Mouse (Mus musculus) midbrain, embryonic 13.5 days (tissue): ENCODE data around the gene Nop2. TPM values are rescaled to one million over a fixed set of nuclear protein-coding genes. Genes with fewer than 3 reads are reported as not detected.

ENCODE experiments used
- ATAC-seq: fragments of 200-750 bp; cut with Nextera tagmentation; 2 replicates; pipeline ENCODE4 v1.8.0; 2017; ENCODE audit warnings: mild to moderate bottlenecking, moderate TSS enrichment, moderate library complexity
- H3K27ac ChIP-seq: fragments of 300-500 bp; sonication (generic); 2 replicates; pipeline ENCODE4 v1.5.1; 2015; ENCODE audit warnings: inconsistent platforms, mild to moderate bottlenecking, moderate library complexity
- H3K27me3 ChIP-seq: fragments of 300-500 bp; sonication (generic); 2 replicates; pipeline ENCODE4 v1.6.1; 2015; ENCODE audit warnings: mild to moderate bottlenecking, inconsistent platforms
- H3K36me3 ChIP-seq: fragments of 300-500 bp; sonication (generic); 2 replicates; pipeline ENCODE4 v1.6.1; 2015; ENCODE audit warnings: mild to moderate bottlenecking, inconsistent platforms
- H3K4me1 ChIP-seq: fragments of 300-500 bp; sonication (generic); replicated peaks from 2 replicates; pipeline ENCODE4 v1.6.1; 2015; ENCODE audit warnings: inconsistent platforms
- H3K4me2 ChIP-seq: fragments of 300-500 bp; sonication (generic); replicated peaks from 2 replicates; pipeline ENCODE4 v1.6.1; 2015; ENCODE audit warnings: moderate library complexity, mild to moderate bottlenecking, inconsistent platforms
- H3K4me3 ChIP-seq: fragments of 300-500 bp; sonication (generic); replicated peaks from 2 replicates; pipeline ENCODE4 v1.5.1; 2015; ENCODE audit warnings: mild to moderate bottlenecking, inconsistent platforms
- H3K9ac ChIP-seq: fragments of 300-500 bp; sonication (generic); replicated peaks from 2 replicates; pipeline ENCODE4 v1.6.1; 2015; ENCODE audit warnings: mild to moderate bottlenecking, inconsistent platforms
- H3K9me3 ChIP-seq: fragments of 300-500 bp; sonication (generic); 2 replicates; pipeline ENCODE4 v1.6.1; 2016; ENCODE audit warnings: mild to moderate bottlenecking, inconsistent platforms
- WGBS: fragments of 180-500 bp; shearing (Covaris S2); methylation state at CpG from one replicate; pipeline ENCODE4 v1.1.7; 2015; 5-methylcytosine and 5-hydroxymethylcytosine counted together
- polyA plus RNA-seq: library from polyadenylated mRNA; unstranded; fragments of >200 nt; fragmentation: Nextera tagmentation; extraction: Ambion mirVana; gene quantifications from 2 replicates; pipeline ENCODE4 v1.2.1, GENCODE M21; 2015

Nop2 gene
- polyA plus RNA-seq, 1 experiment from 2014 or later = 43.2 TPM

GRCm38 (mm10) chr6:125147329-125147728 is 15.6 kb downstream of the Nop2 start:
- Histone ChIP-seq H3K4me2 (peak overlapping the region; percentile 89), H3K36me3 (peaks cover 38% of the 10 kb centered on the region), H3K9ac (peak overlapping the region; percentile 93), H3K27me3 (no peaks in the 10 kb centered on the region), H3K4me1 (peaks cover 47% of the 10 kb centered on the region), H3K27ac (peak overlapping the region; percentile 5; the same call in 1 of the 2 replicates), H3K4me3 (peak overlapping the region; percentile 71), H3K9me3 (no peaks in the 10 kb centered on the region)
- ATAC-seq = no peak
- 57% methylated on average over 10 of the region's 10 CpGs for WGBS

GRCm38 (mm10) chr6:125148251-125148925 is 16.7 kb downstream of the Nop2 start:
- H3K36me3 ChIP-seq = peaks cover 39% of the 10 kb centered on the region
- WGBS = 76% methylated on average over 18 of the region's 18 CpGs
- H3K4me1 ChIP-seq = peaks cover 47% of the 10 kb centered on the region
- H3K9ac ChIP-seq = peak overlapping the region; percentile 93
- ATAC-seq = no peak
- H3K9me3 ChIP-seq = no peaks in the 10 kb centered on the region
- no peak overlapping the region for H3K4me3 ChIP-seq
- H3K27ac ChIP-seq = peak overlapping the region; percentile 39
- H3K4me2 ChIP-seq = peak overlapping the region; percentile 89
- no peaks in the 10 kb centered on the region for H3K27me3 ChIP-seq

DNA sequence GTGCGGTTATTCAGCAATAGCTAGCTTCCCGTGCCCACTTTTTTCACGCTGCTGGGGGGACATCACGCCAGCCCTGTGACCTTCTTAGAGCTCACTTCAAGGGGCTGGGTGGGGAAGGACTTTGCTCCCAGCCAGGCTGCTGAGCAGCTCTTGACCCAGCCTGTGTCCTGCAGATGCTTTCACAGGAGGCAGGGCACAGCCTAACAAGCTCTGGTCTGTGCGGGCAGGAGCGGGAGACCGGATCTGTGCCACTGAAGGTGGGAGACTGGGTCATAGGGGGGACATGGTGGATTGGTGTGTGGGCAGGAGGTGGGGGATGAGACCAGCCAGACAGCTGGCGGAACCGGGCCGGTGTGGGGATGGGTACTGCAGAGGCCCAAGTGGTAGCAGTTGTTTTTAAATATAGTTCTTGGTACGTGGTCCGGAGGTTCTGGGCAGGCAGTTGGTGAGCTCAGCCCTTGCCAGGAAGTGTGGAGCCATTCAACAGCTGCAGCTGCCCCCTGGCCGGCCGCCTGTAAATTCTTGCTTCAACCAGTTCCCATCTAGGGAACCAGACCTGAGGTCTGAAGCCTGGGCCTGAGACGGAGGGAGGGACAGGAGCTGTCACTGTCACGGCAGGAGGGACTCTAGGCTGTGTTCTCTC is 17.3 kb downstream of the Nop2 start:
- Histone ChIP-seq H3K27me3 (no peaks in the 10 kb centered on the region), H3K27ac (peak overlapping the region; percentile 39; the same call in 1 of the 2 replicates), H3K4me3 (no peak overlapping the region), H3K9ac (peak overlapping the region; percentile 93), H3K4me1 (peaks cover 47% of the 10 kb centered on the region), H3K36me3 (peaks cover 41% of the 10 kb centered on the region), H3K4me2 (peak overlapping the region; percentile 89; the same call in 1 of the 2 replicates), H3K9me3 (no peaks in the 10 kb centered on the region)
- no peak for ATAC-seq
- 81% methylated on average over 16 of the region's 16 CpGs for WGBS

DNA sequence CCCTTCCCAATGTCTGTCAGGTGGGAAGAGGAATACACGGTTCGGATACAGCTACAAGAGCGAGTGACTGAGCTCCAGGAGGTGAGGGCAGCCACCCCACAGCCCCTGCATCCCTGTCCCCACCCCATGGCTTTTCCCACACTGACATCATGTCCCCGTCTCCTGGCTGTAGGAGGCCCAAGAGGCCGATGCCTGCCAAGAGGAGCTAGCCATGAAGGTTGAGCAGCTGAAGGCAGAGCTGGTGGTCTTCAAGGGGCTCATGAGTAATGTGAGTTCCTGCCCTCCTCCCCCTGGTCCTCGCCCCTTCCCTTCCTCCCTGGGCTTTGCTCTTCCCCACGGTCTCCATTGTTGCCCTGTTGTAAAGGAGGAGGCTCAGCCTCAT is 17.9 kb downstream of the Nop2 start:
- WGBS = 78% methylated on average over 7 of the region's 7 CpGs
- H3K4me3 ChIP-seq = no peak overlapping the region
- H3K27me3 ChIP-seq = no peaks in the 10 kb centered on the region
- peaks cover 39% of the 10 kb centered on the region for H3K36me3 ChIP-seq
- no peak overlapping the region for H3K4me2 ChIP-seq
- H3K4me1 ChIP-seq = peaks cover 44% of the 10 kb centered on the region
- peak overlapping the region; percentile 93; the same call in 1 of the 2 replicates for H3K9ac ChIP-seq
- H3K27ac ChIP-seq = no peak overlapping the region
- H3K9me3 ChIP-seq = no peaks in the 10 kb centered on the region
- no peak for ATAC-seq

DNA sequence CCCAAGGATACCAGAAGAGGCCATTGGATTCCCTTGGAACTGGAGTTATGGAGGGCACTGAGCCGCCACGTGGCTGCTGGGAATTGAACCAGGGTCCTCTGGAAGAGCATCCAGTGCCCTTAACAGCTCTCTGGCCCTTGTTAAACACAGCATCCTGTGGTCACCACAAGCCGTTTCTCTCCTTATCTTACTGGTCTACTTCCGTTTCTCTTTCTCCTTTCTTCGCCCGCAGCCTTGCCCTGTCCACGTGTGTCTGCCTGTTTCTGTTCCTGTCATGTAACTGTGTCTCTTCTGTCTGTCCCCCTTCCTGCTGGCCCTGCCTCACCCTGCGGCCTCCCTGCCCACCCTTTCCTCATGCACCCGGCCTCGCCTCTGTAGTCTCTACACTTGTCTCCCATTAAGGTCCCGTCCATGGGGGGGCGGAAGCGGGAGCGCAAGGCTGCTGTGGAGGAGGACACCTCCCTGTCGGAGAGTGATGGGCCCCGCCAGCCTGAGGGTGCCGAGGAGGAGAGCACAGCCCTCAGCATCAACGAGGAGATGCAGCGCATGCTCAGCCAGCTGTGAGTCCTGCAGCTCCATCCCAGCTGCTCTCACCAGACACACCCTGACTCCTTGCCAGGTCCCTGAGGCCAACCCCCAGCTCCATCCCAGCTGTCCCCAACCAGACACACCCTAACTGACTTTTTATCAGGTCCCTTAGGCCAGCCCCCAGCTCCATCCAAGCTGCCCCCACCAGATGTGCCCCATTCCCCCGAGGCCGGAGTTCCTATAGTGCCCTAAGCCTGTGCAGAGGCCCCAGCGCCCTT is 20.7 kb downstream of the Nop2 start:
- H3K36me3 ChIP-seq = peaks cover 46% of the 10 kb centered on the region
- whole genome bisulfite sequencing = 88% methylated on average over 22 of the region's 22 CpGs
- H3K9me3 ChIP-seq = no peaks in the 10 kb centered on the region
- peaks cover 30% of the 10 kb centered on the region for H3K4me1 ChIP-seq
- ATAC-seq = no peak
- no peak overlapping the region for H3K27ac ChIP-seq
- H3K27me3 ChIP-seq = no peaks in the 10 kb centered on the region
- no peak overlapping the region for H3K9ac ChIP-seq
- no peak overlapping the region for H3K4me3 ChIP-seq
- no peak overlapping the region for H3K4me2 ChIP-seq

- 79% methylated on average over 5 of the region's 5 CpGs for WGBS
- Histone ChIP-seq H3K9me3 (no peaks in the 10 kb centered on the region), H3K27ac (no peak overlapping the region), H3K4me1 (peaks cover 30% of the 10 kb centered on the region), H3K4me2 (no peak overlapping the region), H3K36me3 (peaks cover 50% of the 10 kb centered on the region), H3K27me3 (no peaks in the 10 kb centered on the region), H3K4me3 (no peak overlapping the region), H3K9ac (no peak overlapping the region)
- ATAC-seq = no peak
These were observed 21.3 kb downstream of the Nop2 start for GRCm38 (mm10) chr6:125153018-125153389.

DNA sequence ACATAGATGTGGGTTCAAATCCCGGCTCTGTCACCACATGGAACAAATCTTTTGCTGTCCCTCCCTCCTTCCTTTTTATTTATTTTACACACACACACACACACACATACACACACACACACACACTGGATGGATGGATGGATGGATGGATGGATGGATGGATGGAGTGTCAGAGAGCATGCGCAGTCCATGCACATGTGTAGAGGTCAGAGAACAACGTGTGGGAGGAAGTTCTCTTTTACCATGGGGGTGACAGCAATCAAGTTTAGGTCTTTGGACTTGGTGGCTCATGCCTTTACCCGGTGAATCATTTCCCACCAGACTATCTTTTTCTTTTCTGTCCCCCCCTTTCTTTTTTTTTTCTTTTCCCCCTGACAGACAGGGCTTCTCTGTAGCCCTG is 22.0 kb downstream of the Nop2 start:
- Histone ChIP-seq H3K4me2 (no peak overlapping the region), H3K4me1 (peaks cover 23% of the 10 kb centered on the region), H3K27me3 (no peaks in the 10 kb centered on the region), H3K4me3 (no peak overlapping the region), H3K9me3 (no peaks in the 10 kb centered on the region), H3K36me3 (peaks cover 54% of the 10 kb centered on the region), H3K27ac (no peak overlapping the region), H3K9ac (no peak overlapping the region)
- ATAC-seq = no peak
- 96% methylated on average over 4 of the region's 4 CpGs for WGBS

- Histone ChIP-seq H3K27me3 (no peaks in the 10 kb centered on the region), H3K4me3 (no peak overlapping the region), H3K9me3 (no peaks in the 10 kb centered on the region), H3K27ac (no peak overlapping the region), H3K4me1 (peaks cover 14% of the 10 kb centered on the region), H3K4me2 (no peak overlapping the region), H3K9ac (no peak overlapping the region), H3K36me3 (peaks cover 60% of the 10 kb centered on the region)
- ATAC-seq = no peak
These were observed 22.8 kb downstream of the Nop2 start for GRCm38 (mm10) chr6:125154550-125154949.

GRCm38 (mm10) chr6:125155262-125155661 is 23.6 kb downstream of the Nop2 start:
- Histone ChIP-seq H3K4me3 (no peak overlapping the region), H3K9ac (no peak overlapping the region), H3K27me3 (no peaks in the 10 kb centered on the region), H3K27ac (no peak overlapping the region), H3K9me3 (no peaks in the 10 kb centered on the region), H3K36me3 (peaks cover 64% of the 10 kb centered on the region), H3K4me2 (no peak overlapping the region), H3K4me1 (peaks cover 15% of the 10 kb centered on the region)
- 82% methylated on average over 8 of the region's 8 CpGs for WGBS
- no peak for ATAC-seq

DNA sequence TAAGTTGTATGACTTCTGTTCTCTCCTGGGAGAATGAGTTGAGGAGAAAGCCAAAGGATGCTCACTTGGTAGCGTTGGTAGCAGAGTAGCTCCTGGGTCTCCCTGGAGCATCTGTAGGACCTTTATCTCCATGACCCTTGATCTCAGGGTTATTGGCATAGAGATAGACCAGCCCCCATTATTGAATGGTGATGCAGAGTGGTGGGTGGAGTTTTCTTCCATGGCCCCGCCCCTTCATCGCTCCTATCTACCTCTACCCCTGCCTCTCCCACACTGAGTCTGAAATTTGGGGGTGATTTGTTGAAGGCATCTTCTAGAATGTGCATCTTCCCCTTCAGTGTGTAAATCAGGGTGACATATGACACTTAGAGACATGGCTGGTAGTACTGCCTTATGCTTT is 24.8 kb downstream of the Nop2 start:
- H3K27ac ChIP-seq = no peak overlapping the region
- no peak overlapping the region for H3K4me3 ChIP-seq
- ATAC-seq = no peak
- H3K4me2 ChIP-seq = no peak overlapping the region
- H3K36me3 ChIP-seq = peaks cover 70% of the 10 kb centered on the region
- H3K4me1 ChIP-seq = peaks cover 27% of the 10 kb centered on the region
- no peaks in the 10 kb centered on the region for H3K27me3 ChIP-seq
- H3K9ac ChIP-seq = no peak overlapping the region
- 83% methylated on average over 3 of the region's 3 CpGs for WGBS
- no peaks in the 10 kb centered on the region for H3K9me3 ChIP-seq

- no peak for ATAC-seq
- H3K36me3 ChIP-seq = peaks cover 69% of the 10 kb centered on the region
- 14% methylated on average over 7 of the region's 7 CpGs for WGBS
- H3K4me1 ChIP-seq = peaks cover 29% of the 10 kb centered on the region
- peak overlapping the region; percentile 48 for H3K9ac ChIP-seq
- no peak overlapping the region for H3K4me3 ChIP-seq
- H3K9me3 ChIP-seq = no peaks in the 10 kb centered on the region
- H3K27me3 ChIP-seq = no peaks in the 10 kb centered on the region
- H3K4me2 ChIP-seq = no peak overlapping the region
- peak overlapping the region; percentile 81 for H3K27ac ChIP-seq
These were observed 25.4 kb downstream of the Nop2 start for GRCm38 (mm10) chr6:125156903-125157614.
